In the genomic region with DNA sequence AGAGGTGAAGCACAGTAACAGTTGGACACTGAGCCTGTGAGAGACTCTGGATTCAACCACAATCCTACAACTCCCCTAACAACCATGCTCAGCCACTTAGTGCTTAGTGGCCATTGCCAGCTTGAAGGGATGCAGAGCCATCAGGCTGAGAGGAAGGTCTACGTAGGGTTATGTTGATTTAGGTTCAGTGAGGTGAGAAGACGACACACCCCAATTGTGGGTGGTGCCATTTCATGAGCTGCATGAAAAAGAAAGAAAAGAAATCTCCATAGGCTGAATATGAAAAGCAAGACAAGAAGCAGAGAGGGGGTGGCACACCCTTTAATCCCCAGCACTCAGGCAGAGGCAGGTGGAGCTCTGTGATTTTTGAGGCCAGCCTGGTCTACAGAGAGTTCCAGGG, we compare ENCODE assay signal across 29 mouse cellular contexts. TPM values are rescaled to one million over a fixed set of nuclear protein-coding genes. Genes with fewer than 3 reads are reported as not detected.
"Had no signal": no experiment of that assay in that cellular context is flagged by ENCODE, and none has a peak within 500 bp of the region (broad histone marks: within the 10 kb centered on the region; RNA-seq: fewer than 3 reads in every experiment).

No protein-coding gene starts in this region.

- H3K4me1 ChIP-seq: neural tube, embryonic 13.5 days had no signal

- H3K36me3 ChIP-seq: kidney, embryonic 15.5 days; limb, embryonic 12.5 days; limb, embryonic 15.5 days; neural tube, embryonic 13.5 days had no signal

- ATAC-seq: liver, postnatal 0 days; lung, postnatal 0 days had no signal

- H3K9ac ChIP-seq: kidney, embryonic 15.5 days; limb, embryonic 12.5 days; limb, embryonic 15.5 days; liver, embryonic 14.5 days; liver, postnatal 0 days; lung, embryonic 14.5 days; neural tube, embryonic 13.5 days had no signal

- H3K27ac ChIP-seq: kidney, embryonic 15.5 days; limb, embryonic 15.5 days; liver, embryonic 14.5 days; macrophage; neural tube, embryonic 13.5 days; stomach, postnatal 0 days had no signal

- DNase-seq: kidney, adult 11 months; kidney, adult 8-10 months; kidney, postnatal 10 days; kidney, postnatal 36 days; left cerebral cortex, postnatal 4 days; liver, postnatal 0 days; lung, embryonic 14.5 days; midbrain, embryonic 14.5 days; right cerebral cortex, postnatal 25 days; thymus, adult 2 months; thymus, postnatal 14 days; thymus, postnatal 4 days had no signal

- H3K4me3 ChIP-seq: kidney, embryonic 15.5 days; limb, embryonic 12.5 days; limb, embryonic 15.5 days; neural tube, embryonic 13.5 days had no signal

- H3K9me3 ChIP-seq: kidney, embryonic 15.5 days; limb, embryonic 12.5 days; limb, embryonic 15.5 days; neural tube, embryonic 13.5 days had no signal

- H3K4me2 ChIP-seq: kidney, embryonic 15.5 days; limb, embryonic 15.5 days; liver, embryonic 11.5 days; lung, embryonic 14.5 days; neural tube, embryonic 13.5 days had no signal

- H3K27me3 ChIP-seq: kidney, embryonic 15.5 days; limb, embryonic 12.5 days; limb, embryonic 15.5 days; neural tube, embryonic 13.5 days had no signal

RNA-seq across cellular contexts. Expression of a gene that starts 43.4 kb away (rescaled TPM):
- total RNA-seq: layer of hippocampus, adult 8-10 months; layer of hippocampus, postnatal 10 days; left cerebral cortex, adult 8-10 months; left cerebral cortex, postnatal 14 days; left cerebral cortex, postnatal 4 days; megakaryocyte, adult 5-6 weeks had no signal
- polyA plus RNA-seq: kidney, embryonic 15.5 days; limb, embryonic 12.5 days; limb, embryonic 15.5 days; liver, embryonic 11.5 days; liver, embryonic 14.5 days; liver, postnatal 0 days; lung, embryonic 14.5 days; lung, postnatal 0 days; macrophage; midbrain, embryonic 14.5 days; neural tube, embryonic 13.5 days; small intestine, adult 2 months; spleen, adult 2 months; stomach, embryonic 14.5 days; stomach, postnatal 0 days; thymus, adult 2 months had no signal
